Mouse (Mus musculus) hindbrain, embryonic 15.5 days (tissue): Measurements from ENCODE around the gene Tns1. TPM values are rescaled to one million over a fixed set of nuclear protein-coding genes. Genes with fewer than 3 reads are reported as not detected.
A peak's percentile ranks its signal among the peaks of the same experiment; 100 is the strongest.
"Not testable (repeated sequence)": the region's sequence is repeated elsewhere in the genome, so short reads cannot be mapped to it uniquely, and the experiment has no call there.

Experiments used
- ATAC-seq: fragments of 200-750 bp; cut with Nextera tagmentation; 2 replicates; pipeline ENCODE4 v1.8.0; 2017; ENCODE audit warnings: low read depth, moderate number of reproducible peaks, moderate TSS enrichment; ENCODE audit not compliant: low FRiP score
- H3K27ac ChIP-seq: fragments of 300-500 bp; sonication (generic); replicated peaks from 2 replicates; pipeline ENCODE4 v1.5.1; 2015; ENCODE audit warnings: mild to moderate bottlenecking, inconsistent platforms
- H3K27me3 ChIP-seq: fragments of 300-500 bp; sonication (generic); 2 replicates; pipeline ENCODE4 v1.6.1; 2015; ENCODE audit warnings: control low read depth, inconsistent platforms
- H3K36me3 ChIP-seq: fragments of 300-500 bp; sonication (generic); 2 replicates; pipeline ENCODE4 v1.6.1; 2015; ENCODE audit warnings: control low read depth, inconsistent platforms
- H3K4me1 ChIP-seq: fragments of 300-500 bp; sonication (generic); replicated peaks from 2 replicates; pipeline ENCODE4 v1.6.1; 2015; ENCODE audit warnings: control low read depth, inconsistent platforms
- H3K4me2 ChIP-seq: fragments of 300-500 bp; sonication (generic); 2 replicates; pipeline ENCODE4 v1.6.1; 2015; ENCODE audit warnings: moderate library complexity, mild to moderate bottlenecking, inconsistent platforms
- H3K4me3 ChIP-seq: fragments of 300-500 bp; sonication (generic); 2 replicates; pipeline ENCODE4 v1.5.1; 2015; ENCODE audit warnings: mild to moderate bottlenecking, inconsistent platforms
- H3K9ac ChIP-seq: fragments of 300-500 bp; sonication (generic); 2 replicates; pipeline ENCODE4 v1.6.1; 2015; ENCODE audit warnings: inconsistent platforms
- H3K9me3 ChIP-seq: fragments of 300-500 bp; sonication (generic); 2 replicates; pipeline ENCODE4 v1.6.1; 2016; ENCODE audit warnings: control low read depth, inconsistent platforms
- WGBS: fragments of 180-500 bp; shearing (Covaris S2); methylation state at CpG from one replicate; pipeline ENCODE4 v1.1.7; 2015; 5-methylcytosine and 5-hydroxymethylcytosine counted together
- polyA plus RNA-seq: library from polyadenylated mRNA; unstranded; fragments of >200 nt; fragmentation: Nextera tagmentation; extraction: Ambion mirVana; gene quantifications from 2 replicates; pipeline ENCODE4 v1.2.1, GENCODE M21; 2015

Gene Tns1
- 13.5 and 14.0 TPM in 2 replicates for polyA plus RNA-seq

GRCm38 (mm10) chr1:74124021-74124981 is at the start of gene Tns1:
Gene Tns1 (minus strand): TSS chr1:74124449.
- peak; percentile 55 for ATAC-seq
- Histone ChIP-seq H3K9ac (peak within 1 kb of the TSS; percentile 44), H3K36me3 (no peaks in the 10 kb centered on the region), H3K27ac (no peak within 1 kb of the TSS), H3K27me3 (peaks cover 20% of the 10 kb centered on the region), H3K9me3 (no peaks in the 10 kb centered on the region), H3K4me2 (peak within 1 kb of the TSS; percentile 86), H3K4me1 (peaks cover 25% of the 10 kb centered on the region), H3K4me3 (peak within 1 kb of the TSS; percentile 46)
- 1% methylated on average over 75 of the region's 84 CpGs for WGBS

GRCm38 (mm10) chr1:74172722-74173121 is 48.5 kb upstream of the Tns1 start:
- Histone ChIP-seq H3K9ac (no peak overlapping the region), H3K4me2 (no peak overlapping the region), H3K4me1 (no peaks in the 10 kb centered on the region), H3K27ac (no peak overlapping the region), H3K9me3 (no peaks in the 10 kb centered on the region), H3K4me3 (no peak overlapping the region), H3K27me3 (no peaks in the 10 kb centered on the region), H3K36me3 (no peaks in the 10 kb centered on the region)
- no peak for ATAC-seq
- 86% methylated on average over 3 of the region's 3 CpGs for WGBS

GRCm38 (mm10) chr1:74169721-74170120 is 45.5 kb upstream of the Tns1 start:
- no peak overlapping the region for H3K4me2 ChIP-seq
- no peaks in the 10 kb centered on the region for H3K27me3 ChIP-seq
- no peaks in the 10 kb centered on the region for H3K4me1 ChIP-seq
- H3K9ac ChIP-seq: no peak overlapping the region
- H3K4me3 ChIP-seq: no peak overlapping the region
- no peak for ATAC-seq
- H3K27ac ChIP-seq: no peak overlapping the region
- H3K36me3 ChIP-seq: no peaks in the 10 kb centered on the region
- 82% methylated on average over 3 of the region's 3 CpGs for WGBS
- H3K9me3 ChIP-seq: no peaks in the 10 kb centered on the region

GRCm38 (mm10) chr1:74167136-74167535 is 42.9 kb upstream of the Tns1 start:
- Histone ChIP-seq H3K9me3 (no peaks in the 10 kb centered on the region), H3K9ac (no peak overlapping the region), H3K27me3 (no peaks in the 10 kb centered on the region), H3K4me3 (no peak overlapping the region), H3K4me2 (no peak overlapping the region), H3K27ac (no peak overlapping the region), H3K4me1 (no peaks in the 10 kb centered on the region), H3K36me3 (no peaks in the 10 kb centered on the region)
- ATAC-seq: no peak
- 87% methylated on average over 5 of the region's 5 CpGs for WGBS

GRCm38 (mm10) chr1:74160036-74160435 is 35.8 kb upstream of the Tns1 start:
- WGBS: 71% methylated on average over 2 of the region's 2 CpGs
- H3K27me3 ChIP-seq: no peaks in the 10 kb centered on the region

GRCm38 (mm10) chr1:74159613-74160012 is 35.4 kb upstream of the Tns1 start:
- H3K27ac ChIP-seq: not testable (repeated sequence)

More at GRCm38 (mm10) chr1:74160036-74160435, 35.8 kb upstream of the Tns1 start:
- ATAC-seq: no peak
- Histone ChIP-seq H3K4me1 (no peaks in the 10 kb centered on the region), H3K27ac (no peak overlapping the region), H3K36me3 (no peaks in the 10 kb centered on the region), H3K4me2 (no peak overlapping the region), H3K9me3 (no peaks in the 10 kb centered on the region), H3K4me3 (no peak overlapping the region), H3K9ac (no peak overlapping the region)

GRCm38 (mm10) chr1:74156381-74156910 is 32.2 kb upstream of the Tns1 start:
- H3K9me3 ChIP-seq: no peaks in the 10 kb centered on the region
- H3K9ac ChIP-seq: no peak overlapping the region
- no peak for ATAC-seq
- H3K27ac ChIP-seq: no peak overlapping the region
- H3K36me3 ChIP-seq: no peaks in the 10 kb centered on the region
- no peak overlapping the region for H3K4me2 ChIP-seq
- no peak overlapping the region for H3K4me3 ChIP-seq
- WGBS: 78% methylated on average over 14 of the region's 14 CpGs
- H3K27me3 ChIP-seq: no peaks in the 10 kb centered on the region
- H3K4me1 ChIP-seq: no peaks in the 10 kb centered on the region

More at GRCm38 (mm10) chr1:74159613-74160012, 35.4 kb upstream of the Tns1 start:
- ATAC-seq, H3K9me3 ChIP-seq, H3K27me3 ChIP-seq, H3K4me3 ChIP-seq, H3K9ac ChIP-seq, H3K4me1 ChIP-seq, H3K4me2 ChIP-seq, H3K36me3 ChIP-seq: not testable (repeated sequence)
- WGBS: 87% methylated on average over 5 of the region's 5 CpGs

- H3K9me3 ChIP-seq: no peaks in the 10 kb centered on the region
- WGBS: 95% methylated on average over 6 of the region's 6 CpGs
- H3K27ac ChIP-seq: no peak overlapping the region
- H3K4me2 ChIP-seq: no peak overlapping the region
- ATAC-seq: no peak
- no peaks in the 10 kb centered on the region for H3K4me1 ChIP-seq
- H3K27me3 ChIP-seq: no peaks in the 10 kb centered on the region
- H3K9ac ChIP-seq: no peak overlapping the region
- no peaks in the 10 kb centered on the region for H3K36me3 ChIP-seq
- H3K4me3 ChIP-seq: no peak overlapping the region
Observed at GRCm38 (mm10) chr1:74155435-74156012, 31.3 kb upstream of the Tns1 start.

- no peak for ATAC-seq
- Histone ChIP-seq H3K36me3 (no peaks in the 10 kb centered on the region), H3K9ac (no peak within 1 kb of the TSS), H3K27me3 (no peaks in the 10 kb centered on the region), H3K4me3 (no peak within 1 kb of the TSS), H3K4me1 (no peaks in the 10 kb centered on the region), H3K27ac (no peak within 1 kb of the TSS), H3K9me3 (no peaks in the 10 kb centered on the region), H3K4me2 (no peak within 1 kb of the TSS)
- 76% methylated on average over 8 of the region's 8 CpGs for WGBS
Observed at GRCm38 (mm10) chr1:74153461-74154184, 29.4 kb upstream of the Tns1 start, which contains the start of gene Cxcr2. Gene Cxcr2 (plus strand): TSS chr1:74153989.

- Histone ChIP-seq H3K4me3 (no peak overlapping the region), H3K27me3 (no peaks in the 10 kb centered on the region), H3K27ac (no peak overlapping the region), H3K9me3 (no peaks in the 10 kb centered on the region), H3K36me3 (no peaks in the 10 kb centered on the region), H3K4me2 (no peak overlapping the region), H3K4me1 (no peaks in the 10 kb centered on the region), H3K9ac (no peak overlapping the region)
- ATAC-seq: no peak
- 79% methylated on average over 3 of the region's 3 CpGs for WGBS
Observed at GRCm38 (mm10) chr1:74151091-74151490, 26.8 kb upstream of the Tns1 start.

- ATAC-seq: no peak
Observed at GRCm38 (mm10) chr1:74150101-74150500, 25.9 kb upstream of the Tns1 start.

More at GRCm38 (mm10) chr1:74150101-74150500, 25.9 kb upstream of the Tns1 start:
- H3K27me3 ChIP-seq: no peaks in the 10 kb centered on the region
- H3K36me3 ChIP-seq: no peaks in the 10 kb centered on the region
- no peaks in the 10 kb centered on the region for H3K9me3 ChIP-seq
- no peak overlapping the region for H3K4me3 ChIP-seq
- no peaks in the 10 kb centered on the region for H3K4me1 ChIP-seq
- no peak overlapping the region for H3K27ac ChIP-seq
- WGBS: 85% methylated on average over 3 of the region's 3 CpGs
- H3K9ac ChIP-seq: no peak overlapping the region
- H3K4me2 ChIP-seq: no peak overlapping the region
